Mouse (Mus musculus): ENCODE results near the gene Pdzd3.

Pdzd3 gene

DNA sequence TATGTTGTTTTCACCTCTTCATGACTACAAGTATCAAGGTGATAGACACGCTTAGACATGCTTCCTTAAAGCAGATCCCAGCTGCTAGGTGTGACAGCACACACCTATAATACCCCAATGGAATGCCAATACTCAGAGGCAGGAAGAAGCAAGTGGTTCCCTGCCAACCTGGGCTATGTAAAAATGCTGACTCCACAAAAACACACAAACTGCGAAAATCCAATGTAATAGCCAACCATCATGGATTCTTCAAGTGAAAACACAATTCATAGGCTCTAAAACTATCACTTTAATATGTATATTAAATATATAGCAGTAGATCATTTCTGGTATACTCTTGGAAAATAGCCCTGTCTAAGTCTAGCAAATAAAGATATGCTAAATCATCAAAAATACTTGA, 43.4 kb downstream of the Pdzd3 start:
- in situ Hi-C loops (cut with MboI, MseI) = no loop called here

- in situ Hi-C loops (cut with MboI, MseI) = no loop called here
These were observed 50.8 kb downstream of the Pdzd3 start for GRCm38 (mm10) chr9:44200458-44200857.

GRCm38 (mm10) chr9:44199580-44199979, 51.7 kb downstream of the Pdzd3 start:
- in situ Hi-C loops (cut with MboI, MseI) = no loop called here

DNA sequence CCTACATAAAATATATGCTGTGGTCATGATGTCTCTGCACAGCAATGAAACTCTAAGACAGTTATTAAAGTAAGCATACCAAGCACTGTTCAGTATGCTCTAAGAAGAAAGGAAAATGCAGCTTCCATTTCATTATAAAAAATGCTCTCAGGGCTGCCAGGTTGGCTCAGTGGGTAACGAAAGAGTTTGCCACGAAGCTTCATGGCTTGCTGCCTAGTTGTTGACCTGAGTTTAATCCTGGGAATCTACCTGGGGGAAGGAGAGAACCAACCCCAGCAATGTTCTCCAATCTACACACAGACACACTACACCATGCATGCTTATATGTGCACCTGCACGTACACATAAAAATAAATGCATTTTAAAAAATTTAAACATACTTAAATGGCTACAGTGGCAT, 52.1 kb downstream of the Pdzd3 start:
- in situ Hi-C loops (cut with MboI, MseI) = no loop called here

Data from T-helper 1 cell (primary cell).